Mouse (Mus musculus) liver, embryonic 14.5 days (tissue): Measurements from ENCODE around the gene Rubcn. TPM values are rescaled to one million over a fixed set of nuclear protein-coding genes. Genes with fewer than 3 reads are reported as not detected.
A peak's percentile ranks its signal among the peaks of the same experiment; 100 is the strongest.

Experiments used
- ATAC-seq: fragments of 200-750 bp; cut with Nextera tagmentation; 2 replicates; pipeline ENCODE4 v1.8.0; 2017; ENCODE audit warnings: moderate number of reproducible peaks, mild to moderate bottlenecking, moderate library complexity; ENCODE audit not compliant: insufficient read depth
- DNase-seq, 3 experiments: peaks; one replicate each; pipeline ENCODE4 v3.0.0-alpha.2; 2012 to 2013; ENCODE audit warnings: low read depth in 3 of 3, low spot score in 3 of 3
- H3K27ac ChIP-seq: fragments of 300-500 bp; sonication (generic); 2 replicates; pipeline ENCODE4 v1.5.1; 2014; ENCODE audit warnings: moderate library complexity, mild to moderate bottlenecking, control low read depth, inconsistent platforms
- H3K27me3 ChIP-seq: fragments of 300-500 bp; sonication (generic); 2 replicates; pipeline ENCODE4 v1.6.1; 2014; ENCODE audit warnings: mild to moderate bottlenecking, low read length, moderate library complexity; ENCODE audit not compliant: control insufficient read depth, insufficient read depth
- H3K36me3 ChIP-seq: fragments of 300-500 bp; sonication (generic); replicated peaks from 2 replicates; pipeline ENCODE4 v1.6.1; 2014; ENCODE audit warnings: low read depth; ENCODE audit not compliant: control insufficient read depth, insufficient read depth
- H3K4me1 ChIP-seq, 2 experiments: fragments of 200-500 bp in 1 of 2; fragments of 300-500 bp in 1 of 2; sonication (generic) in 1 of 2; replicated peaks; 2 replicates each; pipeline ENCODE4 v1.6.1; 2012 to 2014; ENCODE audit warnings: antibody characterized with exemption in 1 of 2, inconsistent platforms in 1 of 2, low read length in 1 of 2; ENCODE audit not compliant: control insufficient read depth in 2 of 2, insufficient read depth in 2 of 2
- H3K4me2 ChIP-seq: fragments of 300-500 bp; sonication (generic); 2 replicates; pipeline ENCODE4 v1.6.1; 2014; ENCODE audit warnings: low read depth, mild to moderate bottlenecking, control low read depth, moderate library complexity
- H3K4me3 ChIP-seq, 2 experiments: fragments of 200-500 bp in 1 of 2; fragments of 300-500 bp in 1 of 2; sonication (generic) in 1 of 2; 2 replicates each; pipeline ENCODE4 v1.5.1; 2012 to 2014; ENCODE audit warnings: low read depth in 2 of 2, low read length in 2 of 2, mild to moderate bottlenecking in 2 of 2, control low read depth in 1 of 2, inconsistent platforms in 1 of 2, moderate library complexity in 1 of 2; ENCODE audit not compliant: insufficient read depth in 1 of 2
- H3K9ac ChIP-seq: fragments of 300-500 bp; sonication (generic); replicated peaks from 2 replicates; pipeline ENCODE4 v1.6.1; 2014; ENCODE audit warnings: mild to moderate bottlenecking, control low read depth, moderate library complexity
- H3K9me3 ChIP-seq: fragments of 300-500 bp; sonication (generic); 2 replicates; pipeline ENCODE4 v1.6.1; 2016; ENCODE audit warnings: low read length, mixed read lengths; ENCODE audit not compliant: control insufficient read depth
- CTCF ChIP-seq: IDR thresholded peaks from 2 replicates; pipeline ENCODE4 v1.5.1; 2016; ENCODE audit warnings: antibody characterized with exemption, low read depth, control low read depth
- EP300 ChIP-seq: IDR thresholded peaks from 2 replicates; pipeline ENCODE4 v1.6.1; 2016; ENCODE audit warnings: antibody characterized with exemption, low read depth
- WGBS: fragments of 180-500 bp; shearing (Covaris S2); extraction: QIAGEN DNeasy Blood & Tissue Kit; methylation state at CpG from one replicate; pipeline ENCODE4 v1.1.7; 2014; ENCODE audit not compliant: insufficient replicate concordance; 5-methylcytosine and 5-hydroxymethylcytosine counted together
- polyA plus RNA-seq, 2 experiments: library from polyadenylated mRNA; depleted of rRNA in 1 of 2; stranded (reverse) in 1 of 2; unstranded in 1 of 2; fragments of >200 nt; fragmentation: Nextera tagmentation in 1 of 2; extraction: Ambion mirVana in 1 of 2; gene quantifications; 2 replicates each; pipeline versions ENCODE4 v1.2.1 to v1.2.3; 2012 to 2014

Gene Rubcn
- polyA plus RNA-seq, 2 experiments = 3.1 to 3.9 TPM

DNA sequence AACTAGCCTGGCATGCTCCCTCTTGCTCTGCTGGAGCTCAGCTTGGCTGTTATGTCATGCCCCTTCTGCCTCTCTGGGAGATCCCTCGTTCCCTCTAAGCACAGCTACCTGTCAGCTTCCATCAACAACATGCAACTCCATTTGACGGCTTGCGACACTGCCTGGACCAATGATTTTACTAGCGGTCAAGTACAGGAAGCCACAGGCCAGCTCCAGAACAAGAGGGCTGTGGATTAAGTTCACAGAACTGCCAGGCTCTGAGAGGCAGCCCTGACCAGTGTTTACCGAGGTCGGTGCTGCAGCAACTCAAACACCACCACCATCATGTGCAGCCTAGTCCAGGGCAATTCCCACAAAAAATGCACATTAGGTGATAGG, 55.1 kb downstream of the Rubcn start:
- DNase-seq = no peak
- Histone ChIP-seq H3K4me2 (no peak overlapping the region), H3K4me3 (no peak overlapping the region), H3K27me3 (no peaks in the 10 kb centered on the region), H3K36me3 (no peaks in the 10 kb centered on the region; the same call in 1 of the 2 replicates), H3K9ac (no peak overlapping the region), H3K27ac (no peak overlapping the region), H3K4me1 (peaks cover 0 to 2% of the 10 kb centered on the region in 2 experiments; a peak in 1 of 4 replicates), H3K9me3 (no peaks in the 10 kb centered on the region)
- ATAC-seq = no peak
- TF ChIP-seq CTCF (no peak), EP300 (no peak)
- WGBS = 29% methylated on average over 6 of the region's 6 CpGs

DNA sequence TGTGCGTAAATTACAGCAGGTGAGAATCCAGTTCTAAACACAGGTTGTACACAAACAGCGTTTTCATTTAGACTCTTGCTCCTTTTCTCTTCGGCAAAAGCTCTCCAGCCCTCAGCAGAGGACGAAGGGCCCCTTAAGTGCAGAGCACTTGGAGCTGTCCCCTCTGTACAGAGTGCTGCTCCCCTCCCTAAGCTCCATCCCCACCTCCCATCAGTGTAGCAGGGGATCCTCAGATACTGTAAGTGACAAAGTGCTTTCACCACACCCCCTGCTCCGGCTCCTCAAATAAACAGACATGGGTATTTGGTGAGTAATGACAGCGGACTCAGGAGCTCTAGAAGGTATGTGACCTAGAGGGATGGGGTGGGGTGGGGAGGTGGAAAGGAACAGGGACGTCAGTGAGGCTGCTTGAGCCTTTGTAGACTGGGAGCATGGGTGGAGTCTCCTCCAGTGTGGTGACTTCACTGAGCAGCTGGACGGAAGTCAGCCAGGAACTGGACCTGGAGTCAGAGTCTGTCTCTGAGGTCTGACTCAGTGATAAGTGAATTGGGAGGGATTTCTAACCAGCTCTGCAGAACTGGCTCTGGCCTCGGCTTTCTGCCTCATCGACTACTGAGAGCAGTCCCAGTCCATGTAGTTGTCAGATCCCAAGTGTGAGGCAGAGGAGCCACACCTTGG, 55.7 kb downstream of the Rubcn start:
- 49% methylated on average over 10 of the region's 10 CpGs for WGBS
- Histone ChIP-seq H3K27me3 (no peaks in the 10 kb centered on the region), H3K4me1 (peaks cover 0 to 2% of the 10 kb centered on the region in 2 experiments; a peak in 1 of 4 replicates), H3K36me3 (no peaks in the 10 kb centered on the region; the same call in 1 of the 2 replicates), H3K4me2 (no peak overlapping the region), H3K4me3 (no peak overlapping the region), H3K9ac (no peak overlapping the region), H3K9me3 (no peaks in the 10 kb centered on the region), H3K27ac (no peak overlapping the region)
- DNase-seq = no peak
- no peak for TF ChIP-seq CTCF
- TF ChIP-seq EP300 = no peak
- no peak for ATAC-seq

- Histone ChIP-seq H3K4me3 (no peak overlapping the region), H3K9me3 (no peaks in the 10 kb centered on the region), H3K9ac (no peak overlapping the region), H3K36me3 (no peaks in the 10 kb centered on the region), H3K27me3 (no peaks in the 10 kb centered on the region), H3K4me2 (no peak overlapping the region), H3K27ac (no peak overlapping the region), H3K4me1 (peaks cover 0 to 2% of the 10 kb centered on the region in 2 experiments; a peak in 2 of 4 replicates)
- 70% methylated on average over 5 of the region's 5 CpGs for whole genome bisulfite sequencing
- ATAC-seq (no peak), DNase-seq (no peak)
- TF ChIP-seq EP300 = no peak
- TF ChIP-seq CTCF = no peak
Observed at GRCm38 (mm10) chr16:32818441-32818840, 59.1 kb downstream of the Rubcn start.

GRCm38 (mm10) chr16:32818036-32818435, 59.5 kb downstream of the Rubcn start:
- Histone ChIP-seq H3K27ac (no peak overlapping the region), H3K9me3 (no peaks in the 10 kb centered on the region), H3K27me3 (no peaks in the 10 kb centered on the region), H3K36me3 (no peaks in the 10 kb centered on the region), H3K4me2 (no peak overlapping the region), H3K9ac (no peak overlapping the region), H3K4me1 (peaks cover 0 to 3% of the 10 kb centered on the region in 2 experiments; a peak in 2 of 4 replicates), H3K4me3 (no peak overlapping the region)
- DNase-seq = no peak
- WGBS = 68% methylated on average over 4 of the region's 4 CpGs
- ATAC-seq = no peak
- TF ChIP-seq CTCF = no peak
- TF ChIP-seq EP300 = no peak

GRCm38 (mm10) chr16:32815160-32815605, 62.4 kb downstream of the Rubcn start:
- Histone ChIP-seq H3K4me2 (peak overlapping the region; percentile 49), H3K27ac (no peak overlapping the region), H3K9me3 (no peaks in the 10 kb centered on the region), H3K27me3 (no peaks in the 10 kb centered on the region), H3K36me3 (no peaks in the 10 kb centered on the region), H3K4me3 (peak overlapping the region; percentile 11 to 21; a peak in 1 of 4 replicates), H3K4me1 (peaks cover 0 to 2% of the 10 kb centered on the region in 2 experiments; a peak in 1 of 4 replicates), H3K9ac (no peak overlapping the region)
- DNase-seq (no peak), ATAC-seq (no peak)
- TF ChIP-seq CTCF (no peak), EP300 (no peak)
- WGBS = 15% methylated on average over 6 of the region's 6 CpGs
